Mouse (Mus musculus) heart, embryonic 12.5 days (tissue): ENCODE measurements around the gene Zkscan2. TPM values are rescaled to one million over a fixed set of nuclear protein-coding genes. Genes with fewer than 3 reads are reported as not detected.

Experiments
- ATAC-seq: fragments of 200-750 bp; cut with Nextera tagmentation; 2 replicates; pipeline ENCODE4 v1.8.0; 2017; ENCODE audit warnings: moderate TSS enrichment, moderate library complexity; ENCODE audit not compliant: insufficient number of reproducible peaks, low FRiP score
- H3K27ac ChIP-seq: fragments of 300-500 bp; sonication (generic); 2 replicates; pipeline ENCODE4 v1.5.1; 2016; ENCODE audit warnings: mild to moderate bottlenecking, moderate library complexity; ENCODE audit not compliant: poor library complexity, severe bottlenecking
- H3K27me3 ChIP-seq: fragments of 300-500 bp; sonication (generic); replicated peaks from 2 replicates; pipeline ENCODE4 v1.6.1; 2016; ENCODE audit warnings: mild to moderate bottlenecking, moderate library complexity
- H3K36me3 ChIP-seq: fragments of 300-500 bp; sonication (generic); 2 replicates; pipeline ENCODE4 v1.6.1; 2016; ENCODE audit warnings: mild to moderate bottlenecking, moderate library complexity
- H3K4me1 ChIP-seq: fragments of 300-500 bp; sonication (generic); replicated peaks from 2 replicates; pipeline ENCODE4 v1.6.1; 2016; ENCODE audit warnings: mild to moderate bottlenecking
- H3K4me2 ChIP-seq: fragments of 300-500 bp; sonication (generic); 2 replicates; pipeline ENCODE4 v1.6.1; 2016; ENCODE audit warnings: mild to moderate bottlenecking, moderate library complexity
- H3K4me3 ChIP-seq: fragments of 300-500 bp; sonication (generic); 2 replicates; pipeline ENCODE4 v1.5.1; 2016; ENCODE audit warnings: mild to moderate bottlenecking
- H3K9ac ChIP-seq: fragments of 300-500 bp; sonication (generic); 2 replicates; pipeline ENCODE4 v1.6.1; 2016; ENCODE audit warnings: mild to moderate bottlenecking, moderate library complexity
- H3K9me3 ChIP-seq: fragments of 300-500 bp; sonication (generic); replicated peaks from 2 replicates; pipeline ENCODE4 v1.6.1; 2016; ENCODE audit warnings: mild to moderate bottlenecking, moderate library complexity
- WGBS: fragments of 180-500 bp; shearing (Covaris S2); methylation state at CpG from one replicate; pipeline ENCODE4 v1.1.7; 2016; 5-methylcytosine and 5-hydroxymethylcytosine counted together
- polyA plus RNA-seq: library from polyadenylated mRNA; unstranded; fragments of >200 nt; fragmentation: Nextera tagmentation; extraction: Ambion mirVana; gene quantifications from 2 replicates; pipeline ENCODE4 v1.2.1, GENCODE M21; 2016

Zkscan2 gene
- 2.4 and 3.2 TPM in 2 replicates for polyA plus RNA-seq

DNA sequence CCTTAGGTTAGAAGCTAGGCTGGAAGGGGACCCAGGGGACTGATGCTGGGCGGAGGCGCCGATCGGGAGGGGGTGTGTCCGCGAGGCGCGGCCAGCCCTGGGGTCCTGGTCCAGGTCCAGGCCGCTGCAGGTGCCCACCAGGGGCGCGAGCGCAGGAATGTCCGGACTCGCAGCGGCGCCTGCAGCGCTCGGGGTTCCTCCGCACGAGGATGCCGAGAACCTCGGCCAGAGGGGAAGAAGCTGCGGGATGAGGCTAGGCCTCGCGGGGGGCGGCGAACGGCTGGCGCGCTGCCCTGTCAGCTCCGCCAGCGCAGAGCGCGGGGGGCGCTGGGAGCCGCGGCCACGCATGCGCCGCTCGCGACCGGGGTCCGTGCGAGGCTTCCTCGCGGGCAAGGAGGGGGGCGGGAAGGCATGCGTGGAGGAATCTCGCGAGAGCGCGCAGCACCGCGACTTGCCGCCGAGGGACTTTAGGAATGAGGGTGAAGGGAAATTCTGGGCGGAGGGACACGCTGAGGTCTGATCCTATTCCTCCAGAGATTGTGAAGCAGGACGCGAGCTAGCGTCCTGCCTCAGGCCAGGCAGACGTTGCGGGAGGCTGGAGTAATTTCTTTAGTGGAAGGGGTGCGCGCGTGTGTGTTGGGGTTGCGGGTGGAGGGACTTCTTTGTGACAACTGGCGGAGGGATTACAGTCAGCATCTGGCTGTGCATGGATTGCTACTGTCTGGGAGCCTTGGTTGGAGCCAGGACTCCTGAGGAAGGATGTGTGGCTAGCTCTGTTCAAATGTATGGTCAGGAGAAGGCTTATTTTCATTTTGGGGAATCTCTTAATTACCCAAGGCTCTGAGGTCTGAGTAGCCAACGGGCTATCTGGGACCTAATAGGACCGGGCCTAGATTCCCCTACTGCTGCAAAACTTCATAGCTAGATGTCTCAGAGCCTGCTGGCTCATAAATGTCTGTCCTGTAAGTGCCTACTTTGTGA is at the start of gene Zkscan2:
TSS of gene Zkscan2 (minus strand) at position 211 of the 981 bp plus-strand sequence.
- peak; percentile 91 for ATAC-seq
- Histone ChIP-seq H3K9ac (peak within 1 kb of the TSS; percentile 69), H3K27me3 (no peaks in the 10 kb centered on the region), H3K27ac (no peak within 1 kb of the TSS), H3K4me2 (peak within 1 kb of the TSS; percentile 84), H3K4me1 (0 out of 2 replicates have a peak, but pooled peaks cover 5% of the 10 kb centered on the region), H3K36me3 (peaks cover 6% of the 10 kb centered on the region; the same call in 1 of the 2 replicates), H3K4me3 (peak within 1 kb of the TSS; percentile 61), H3K9me3 (no peaks in the 10 kb centered on the region)
- 2% methylated on average over 71 of the region's 71 CpGs for WGBS

DNA sequence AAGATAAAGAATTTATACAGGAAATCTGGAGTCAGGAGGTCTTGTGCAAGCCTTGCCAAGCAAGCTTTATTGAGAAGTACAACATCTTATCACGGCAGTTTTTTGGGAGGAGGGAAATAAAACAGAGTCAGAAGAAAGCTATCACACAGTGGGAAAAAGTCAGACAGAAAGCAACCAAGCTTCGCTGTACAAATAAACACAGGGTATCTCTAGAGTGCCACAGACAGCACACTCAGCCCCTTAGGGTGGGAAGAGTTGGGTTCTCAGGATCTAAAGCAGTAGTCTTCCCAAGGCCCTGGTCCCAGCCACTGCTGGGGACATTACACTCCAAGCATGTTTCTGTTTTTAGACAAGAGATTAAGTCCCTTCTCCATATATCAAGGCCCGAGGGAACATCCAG is 28.9 kb upstream of the Zkscan2 start:
- Histone ChIP-seq H3K9me3 (peaks cover 4% of the 10 kb centered on the region; the same call in 1 of the 2 replicates), H3K4me3 (no peak overlapping the region), H3K4me2 (no peak overlapping the region), H3K27ac (no peak overlapping the region), H3K27me3 (no peaks in the 10 kb centered on the region), H3K9ac (no peak overlapping the region), H3K36me3 (no peaks in the 10 kb centered on the region), H3K4me1 (peaks cover 7% of the 10 kb centered on the region; the same call in 1 of the 2 replicates)
- 29% methylated on average over 3 of the region's 3 CpGs for WGBS
- peak; percentile 58; the same call in 1 of the 2 replicates for ATAC-seq

GRCm38 (mm10) chr7:123525761-123526160 is 25.5 kb upstream of the Zkscan2 start:
- ATAC-seq, result no peak; the same call in 1 of the 2 replicates
- no peaks in the 10 kb centered on the region for H3K27me3 ChIP-seq
- H3K36me3 ChIP-seq, result no peaks in the 10 kb centered on the region
- no peaks in the 10 kb centered on the region for H3K9me3 ChIP-seq
- peaks cover 7% of the 10 kb centered on the region; the same call in 1 of the 2 replicates for H3K4me1 ChIP-seq
- H3K9ac ChIP-seq, result no peak overlapping the region
- H3K4me2 ChIP-seq, result no peak overlapping the region
- 16% methylated on average over 10 of the region's 10 CpGs for WGBS
- no peak overlapping the region for H3K4me3 ChIP-seq
- H3K27ac ChIP-seq, result no peak overlapping the region

GRCm38 (mm10) chr7:123524218-123524861 is 24.1 kb upstream of the Zkscan2 start:
- Histone ChIP-seq H3K4me3 (no peak overlapping the region), H3K27ac (no peak overlapping the region), H3K9ac (no peak overlapping the region), H3K36me3 (no peaks in the 10 kb centered on the region), H3K4me1 (peaks cover 7% of the 10 kb centered on the region; the same call in 1 of the 2 replicates), H3K4me2 (peak overlapping the region; percentile 42), H3K27me3 (no peaks in the 10 kb centered on the region), H3K9me3 (no peaks in the 10 kb centered on the region)
- 15% methylated on average over 8 of the region's 8 CpGs for WGBS
- 0 out of 2 replicates have a peak, but pooled peaks have one; percentile 21 for ATAC-seq

GRCm38 (mm10) chr7:123507946-123508345 is 7.7 kb upstream of the Zkscan2 start:
- Histone ChIP-seq H3K27me3 (no peaks in the 10 kb centered on the region), H3K4me1 (no peaks in the 10 kb centered on the region), H3K4me2 (no peak overlapping the region), H3K27ac (no peak overlapping the region), H3K4me3 (no peak overlapping the region), H3K9ac (no peak overlapping the region), H3K9me3 (peaks cover 15% of the 10 kb centered on the region), H3K36me3 (no peaks in the 10 kb centered on the region)
- WGBS, result 75% methylated on average over 7 of the region's 7 CpGs
- no peak for ATAC-seq

- Histone ChIP-seq H3K4me2 (no peak overlapping the region), H3K27me3 (no peaks in the 10 kb centered on the region), H3K9ac (no peak overlapping the region), H3K9me3 (peaks cover 15% of the 10 kb centered on the region), H3K4me3 (no peak overlapping the region), H3K27ac (no peak overlapping the region), H3K4me1 (0 out of 2 replicates have a peak, but pooled peaks cover 5% of the 10 kb centered on the region), H3K36me3 (no peaks in the 10 kb centered on the region)
- 15% methylated on average over 1 of the region's 1 CpGs for WGBS
- no peak for ATAC-seq
Observed at GRCm38 (mm10) chr7:123503358-123503757, 3.1 kb upstream of the Zkscan2 start.

DNA sequence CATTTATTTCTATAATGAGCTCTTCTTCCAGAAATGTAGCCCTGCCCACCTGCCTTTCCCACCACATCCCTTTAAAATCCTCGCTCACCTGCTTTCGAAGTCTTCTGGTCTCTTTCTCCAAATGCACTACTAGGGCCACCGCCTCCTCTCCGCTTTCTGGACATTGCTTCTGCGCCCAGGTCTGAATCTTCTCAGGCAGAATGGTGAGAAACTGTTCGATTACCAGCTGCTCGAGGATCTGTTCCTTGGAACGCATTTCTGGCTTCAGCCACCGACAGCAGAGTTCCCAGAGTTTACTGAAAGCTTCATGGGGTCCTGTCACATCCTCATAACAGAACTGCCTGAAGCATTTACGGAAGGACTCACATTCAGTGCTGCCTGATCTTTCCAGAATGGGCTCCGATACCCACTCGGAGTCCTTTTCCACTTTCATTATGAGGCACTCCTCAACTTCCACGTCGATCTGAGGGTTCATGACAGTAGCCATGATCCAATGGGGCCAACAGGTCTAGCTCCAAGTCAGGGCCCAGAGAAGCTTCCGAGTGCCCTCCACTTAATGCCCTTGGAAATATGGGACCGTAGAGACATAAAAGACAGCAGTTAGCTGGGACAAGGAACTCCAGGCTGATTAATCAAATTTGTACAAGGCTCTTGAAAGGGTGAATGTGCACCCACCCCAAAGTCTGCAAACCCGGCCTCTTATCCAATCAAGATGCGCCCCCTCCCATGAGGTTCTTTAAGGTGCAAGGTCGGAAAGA is 589 bp downstream of the Zkscan2 start:
- no peak overlapping the region for H3K27ac ChIP-seq
- H3K4me3 ChIP-seq, result peak overlapping the region; percentile 61
- no peak for ATAC-seq
- H3K9ac ChIP-seq, result peak overlapping the region; percentile 69
- H3K4me2 ChIP-seq, result peak overlapping the region; percentile 84
- H3K9me3 ChIP-seq, result no peaks in the 10 kb centered on the region
- peaks cover 9% of the 10 kb centered on the region for H3K36me3 ChIP-seq
- WGBS, result 38% methylated on average over 19 of the region's 19 CpGs
- no peaks in the 10 kb centered on the region for H3K27me3 ChIP-seq
- 0 out of 2 replicates have a peak, but pooled peaks cover 5% of the 10 kb centered on the region for H3K4me1 ChIP-seq

GRCm38 (mm10) chr7:123487703-123488102 is 12.5 kb downstream of the Zkscan2 start:
- H3K9me3 ChIP-seq, result no peaks in the 10 kb centered on the region
- 57% methylated on average over 5 of the region's 5 CpGs for WGBS
- H3K9ac ChIP-seq, result no peak overlapping the region
- no peak for ATAC-seq
- no peaks in the 10 kb centered on the region for H3K27me3 ChIP-seq
- no peak overlapping the region for H3K4me3 ChIP-seq
- H3K36me3 ChIP-seq, result peaks cover 17% of the 10 kb centered on the region
- H3K27ac ChIP-seq, result no peak overlapping the region
- H3K4me1 ChIP-seq, result no peaks in the 10 kb centered on the region; the same call in 1 of the 2 replicates
- no peak overlapping the region for H3K4me2 ChIP-seq

- H3K9ac ChIP-seq, result no peak overlapping the region
Observed at GRCm38 (mm10) chr7:123467961-123468360, 32.3 kb downstream of the Zkscan2 start.

GRCm38 (mm10) chr7:123465692-123466387 is 34.4 kb downstream of the Zkscan2 start:
- Histone ChIP-seq H3K27ac (no peak overlapping the region), H3K9me3 (no peaks in the 10 kb centered on the region), H3K4me2 (no peak overlapping the region), H3K4me1 (peaks cover 22% of the 10 kb centered on the region), H3K36me3 (no peaks in the 10 kb centered on the region), H3K4me3 (no peak overlapping the region), H3K9ac (no peak overlapping the region), H3K27me3 (no peaks in the 10 kb centered on the region)
- peak; percentile 37; the same call in 1 of the 2 replicates for ATAC-seq
- WGBS, result 32% methylated on average over 6 of the region's 6 CpGs

More at GRCm38 (mm10) chr7:123467961-123468360, 32.3 kb downstream of the Zkscan2 start:
- Histone ChIP-seq H3K4me1 (peaks cover 11% of the 10 kb centered on the region), H3K36me3 (no peaks in the 10 kb centered on the region), H3K4me2 (no peak overlapping the region), H3K9me3 (peaks cover 8% of the 10 kb centered on the region; the same call in 1 of the 2 replicates), H3K4me3 (no peak overlapping the region), H3K27ac (no peak overlapping the region), H3K27me3 (no peaks in the 10 kb centered on the region)
- no peak for ATAC-seq
- 93% methylated on average over 1 of the region's 1 CpGs for WGBS
